Mouse (Mus musculus): ENCODE measurements at regions not wholly inside any gene's neighbourhood (a gene's known extent, or its start where the extent isn't known, plus 50 kb on each side); places are given as distances from the start of the nearest gene placed in this dataset.

DNA sequence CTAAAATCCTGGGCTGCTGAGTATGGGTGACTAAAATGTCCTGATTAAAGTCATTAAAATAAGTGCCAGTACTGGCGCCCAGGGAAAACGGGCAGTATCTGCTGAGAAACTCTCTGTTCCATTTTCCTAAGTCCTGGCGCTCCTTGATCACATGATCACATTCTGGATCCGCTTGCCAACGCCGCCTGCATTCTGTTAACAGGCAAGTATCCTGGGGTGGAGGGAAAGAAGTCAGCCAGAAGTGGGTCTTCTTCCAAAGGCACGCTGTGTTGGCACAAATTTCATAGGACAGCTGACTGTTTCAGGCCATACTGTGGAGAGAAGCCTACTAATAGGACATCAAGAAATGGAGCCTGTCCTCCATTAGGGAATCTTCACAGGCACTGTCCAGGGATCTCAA, 52.0 kb upstream of the Akirin2 start:
- no peak for DNase-seq (ENCODE audit: low read depth)

DNA sequence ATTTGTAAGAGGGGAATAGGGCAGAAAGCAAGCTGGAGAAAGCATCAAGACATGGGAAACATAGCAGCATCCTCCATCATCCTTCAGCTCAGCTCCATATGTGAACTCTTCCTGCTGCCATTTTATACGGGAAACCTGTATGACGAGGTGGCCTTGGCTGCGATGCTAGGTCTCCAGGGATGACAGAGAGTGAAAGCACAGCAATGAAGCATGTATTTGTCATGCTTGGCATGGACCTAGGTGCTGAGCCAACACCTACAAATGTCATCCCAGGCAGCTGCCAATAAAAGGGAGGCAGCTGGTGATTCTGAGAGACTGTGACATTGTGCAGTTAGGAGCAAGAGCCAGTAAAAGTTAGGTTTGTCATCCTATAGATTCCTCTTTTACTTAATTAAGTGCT, 51.0 kb upstream of the Akirin2 start:
- DNase-seq (ENCODE audit: low read depth) = no peak
